Mouse (Mus musculus) cerebellum, adult 2 months (tissue): ENCODE measurements at regions not wholly inside any gene's neighbourhood (a gene's known extent, or its start where the extent isn't known, plus 50 kb on each side); places are given as distances from the start of the nearest gene placed in this dataset.
"Not testable (repeated sequence)": the region's sequence is repeated elsewhere in the genome, so short reads cannot be mapped to it uniquely, and the experiment has no call there.

Experiments used
- DNase-seq, 2 experiments: peaks; one replicate each; pipeline ENCODE4 v3.0.0; 2021
- H3K27ac ChIP-seq: fragments of 200-500 bp; 2 replicates; pipeline ENCODE4 v1.5.1; 2012; ENCODE audit warnings: low read length, control low read depth, inconsistent platforms; ENCODE audit not compliant: insufficient read depth
- H3K27me3 ChIP-seq: fragments of 200-500 bp; 2 replicates; pipeline ENCODE4 v1.6.1; 2012; ENCODE audit warnings: inconsistent platforms, mild to moderate bottlenecking, low read length, moderate library complexity; ENCODE audit not compliant: control insufficient read depth, insufficient read depth
- H3K4me1 ChIP-seq: fragments of 200-500 bp; 2 replicates; pipeline ENCODE4 v1.6.1; 2011; ENCODE audit warnings: low read length; ENCODE audit not compliant: control insufficient read depth, insufficient read depth
- H3K4me3 ChIP-seq: fragments of 200-500 bp; replicated peaks from 2 replicates; pipeline ENCODE3; 2011; ENCODE audit warnings: mild to moderate bottlenecking, low read depth, low read length, control low read depth; ENCODE audit not compliant: insufficient read depth
- CTCF ChIP-seq: fragments of 200-500 bp; IDR thresholded peaks from 2 replicates; pipeline ENCODE4 v1.5.1; 2011; ENCODE audit warnings: low read depth, mild to moderate bottlenecking, control low read depth, low read length, moderate library complexity, borderline replicate concordance; ENCODE audit not compliant: insufficient read depth
- POLR2A ChIP-seq: fragments of 200-500 bp; IDR thresholded peaks from 2 replicates; pipeline ENCODE4 v1.6.1; 2011; ENCODE audit warnings: low read length, control low read depth, borderline replicate concordance; ENCODE audit not compliant: insufficient read depth
- WGBS: fragments of 180-500 bp; shearing (Covaris S2); methylation state at CpG from one replicate; pipeline ENCODE4 v1.1.7; 2018; 5-methylcytosine and 5-hydroxymethylcytosine counted together

- Histone ChIP-seq H3K4me3 (no peak overlapping the region), H3K27me3 (no peaks in the 10 kb centered on the region), H3K4me1 (no peaks in the 10 kb centered on the region), H3K27ac (no peak overlapping the region)
- TF ChIP-seq CTCF (no peak), POLR2A (no peak)
- no peak for DNase-seq
- WGBS, result 75% methylated on average over 4 of the region's 4 CpGs
Measured at GRCm38 (mm10) chr9:84461441-84461840, 536.5 kb downstream of the Bckdhb start.

- H3K4me1 ChIP-seq, result no peaks in the 10 kb centered on the region
- H3K27me3 ChIP-seq, result no peaks in the 10 kb centered on the region
- 16% methylated on average over 3 of the region's 3 CpGs for WGBS
- TF ChIP-seq CTCF (0 out of 2 replicates have a peak, but pooled peaks have one; percentile 13), POLR2A (no peak)
- no peak overlapping the region for H3K4me3 ChIP-seq
- DNase-seq, result no peak
- H3K27ac ChIP-seq, result no peak overlapping the region
Measured at GRCm38 (mm10) chr9:84466741-84467140, 541.8 kb downstream of the Bckdhb start.

GRCm38 (mm10) chr9:84472696-84473095, 547.8 kb downstream of the Bckdhb start:
- Histone ChIP-seq H3K27me3 (no peaks in the 10 kb centered on the region), H3K27ac (no peak overlapping the region), H3K4me1 (no peaks in the 10 kb centered on the region), H3K4me3 (no peak overlapping the region)
- 33% methylated on average over 4 of the region's 4 CpGs for WGBS
- TF ChIP-seq CTCF (no peak), POLR2A (no peak)
- DNase-seq, result no peak

GRCm38 (mm10) chr9:84475906-84476305, 551.0 kb downstream of the Bckdhb start:
- TF ChIP-seq POLR2A (no peak), CTCF (no peak)
- Histone ChIP-seq H3K4me1 (no peaks in the 10 kb centered on the region), H3K27ac (no peak overlapping the region), H3K4me3 (no peak overlapping the region), H3K27me3 (no peaks in the 10 kb centered on the region)
- no peak for DNase-seq
- WGBS, result 63% methylated on average over 1 of the region's 1 CpGs

GRCm38 (mm10) chr9:84499507-84499906, 574.6 kb downstream of the Bckdhb start:
- Histone ChIP-seq H3K27ac (no peak overlapping the region), H3K4me3 (no peak overlapping the region), H3K4me1 (no peaks in the 10 kb centered on the region), H3K27me3 (no peaks in the 10 kb centered on the region)
- TF ChIP-seq CTCF, result no peak
- no peak for TF ChIP-seq POLR2A
- WGBS, result 88% methylated on average over 2 of the region's 2 CpGs
- DNase-seq, result no peak

- H3K27me3 ChIP-seq, H3K4me3 ChIP-seq, H3K27ac ChIP-seq, DNase-seq, H3K4me1 ChIP-seq: not testable (repeated sequence)
Measured at GRCm38 (mm10) chr9:84502981-84503380, 578.0 kb downstream of the Bckdhb start.

- TF ChIP-seq CTCF (no peak), POLR2A (no peak)
- 97% methylated on average over 3 of the region's 3 CpGs for WGBS
- no peak overlapping the region for H3K27ac ChIP-seq
- no peak overlapping the region for H3K4me3 ChIP-seq
- no peak for DNase-seq
- no peaks in the 10 kb centered on the region for H3K4me1 ChIP-seq
- H3K27me3 ChIP-seq, result no peaks in the 10 kb centered on the region
Measured at GRCm38 (mm10) chr9:84517064-84517463, 592.1 kb downstream of the Bckdhb start.

GRCm38 (mm10) chr9:84545431-84545830, 620.5 kb downstream of the Bckdhb start:
- DNase-seq, result no peak
- Histone ChIP-seq H3K27me3 (no peaks in the 10 kb centered on the region), H3K4me3 (no peak overlapping the region), H3K4me1 (no peaks in the 10 kb centered on the region), H3K27ac (no peak overlapping the region)
- 74% methylated on average over 2 of the region's 2 CpGs for WGBS
- no peak for TF ChIP-seq POLR2A
- no peak for TF ChIP-seq CTCF
